Mouse (Mus musculus) liver, embryonic 13.5 days (tissue): ENCODE results near the gene Thap11. TPM values are rescaled to one million over a fixed set of nuclear protein-coding genes. Genes with fewer than 3 reads are reported as not detected.

Experiments used
- ATAC-seq: fragments of 200-750 bp; cut with Nextera tagmentation; 2 replicates; pipeline ENCODE4 v1.8.0; 2017; ENCODE audit warnings: low read depth, mild to moderate bottlenecking, moderate number of reproducible peaks, moderate library complexity
- DNase-seq: peaks from one replicate; pipeline ENCODE4 v3.0.0; 2022
- H3K27ac ChIP-seq: fragments of 300-500 bp; sonication (generic); 2 replicates; pipeline ENCODE4 v1.5.1; 2015; ENCODE audit warnings: moderate library complexity, mild to moderate bottlenecking, inconsistent platforms
- H3K27me3 ChIP-seq: fragments of 300-500 bp; sonication (generic); 2 replicates; pipeline ENCODE4 v1.6.1; 2015; ENCODE audit warnings: mild to moderate bottlenecking, inconsistent platforms
- H3K36me3 ChIP-seq: fragments of 300-500 bp; sonication (generic); 2 replicates; pipeline ENCODE4 v1.6.1; 2015; ENCODE audit warnings: mild to moderate bottlenecking, inconsistent platforms
- H3K4me1 ChIP-seq: fragments of 300-500 bp; sonication (generic); replicated peaks from 2 replicates; pipeline ENCODE4 v1.6.1; 2015; ENCODE audit warnings: inconsistent platforms
- H3K4me2 ChIP-seq: fragments of 300-500 bp; sonication (generic); 2 replicates; pipeline ENCODE4 v1.6.1; 2015; ENCODE audit warnings: inconsistent platforms, mild to moderate bottlenecking, moderate library complexity
- H3K4me3 ChIP-seq: fragments of 300-500 bp; sonication (generic); replicated peaks from 2 replicates; pipeline ENCODE4 v1.5.1; 2015; ENCODE audit warnings: mild to moderate bottlenecking, inconsistent platforms
- H3K9ac ChIP-seq: fragments of 300-500 bp; sonication (generic); 2 replicates; pipeline ENCODE4 v1.6.1; 2015; ENCODE audit warnings: mild to moderate bottlenecking, inconsistent platforms
- H3K9me3 ChIP-seq: fragments of 300-500 bp; sonication (generic); replicated peaks from 2 replicates; pipeline ENCODE4 v1.6.1; 2016; ENCODE audit warnings: inconsistent platforms
- WGBS: fragments of 180-500 bp; shearing (Covaris S2); methylation state at CpG from one replicate; pipeline ENCODE4 v1.1.7; 2015; ENCODE audit not compliant: insufficient replicate concordance; 5-methylcytosine and 5-hydroxymethylcytosine counted together
- polyA plus RNA-seq: library from polyadenylated mRNA; unstranded; fragments of >200 nt; fragmentation: Nextera tagmentation; extraction: Ambion mirVana; gene quantifications from 2 replicates; pipeline ENCODE4 v1.2.1, GENCODE M21; 2015

Thap11 gene
- polyA plus RNA-seq = 38.2 and 40.7 TPM in 2 replicates

- DNase-seq (peak; percentile 91), ATAC-seq (peak; percentile 82)
- WGBS = under 1% methylated on average over 43 of the region's 43 CpGs
- Histone ChIP-seq H3K4me2 (peak within 1 kb of the TSS; percentile 99), H3K27me3 (no peaks in the 10 kb centered on the region), H3K9ac (peak within 1 kb of the TSS; percentile 92), H3K9me3 (no peaks in the 10 kb centered on the region), H3K27ac (peak within 1 kb of the TSS; percentile 89), H3K4me3 (peak within 1 kb of the TSS; percentile 99), H3K4me1 (peaks cover 69% of the 10 kb centered on the region), H3K36me3 (peaks cover 11% of the 10 kb centered on the region)
Measured at GRCm38 (mm10) chr8:105854715-105855216, at the start of gene Thap11. Thap11 (plus strand) TSS chr8:105855132.

GRCm38 (mm10) chr8:105805346-105805745, 49.6 kb upstream of the Thap11 start:
- Histone ChIP-seq H3K4me2 (no peak overlapping the region), H3K4me1 (peaks cover 92% of the 10 kb centered on the region), H3K9me3 (no peaks in the 10 kb centered on the region), H3K4me3 (no peak overlapping the region), H3K36me3 (peaks cover 72% of the 10 kb centered on the region), H3K9ac (peak overlapping the region; percentile 31; the same call in 1 of the 2 replicates), H3K27me3 (no peaks in the 10 kb centered on the region), H3K27ac (peak overlapping the region; percentile 74)
- WGBS = 82% methylated on average over 3 of the region's 3 CpGs
- DNase-seq = no peak
- ATAC-seq = no peak

- H3K27ac ChIP-seq = peak overlapping the region; percentile 83
- ATAC-seq (no peak), DNase-seq (no peak)
- H3K36me3 ChIP-seq = peaks cover 74% of the 10 kb centered on the region
- H3K4me1 ChIP-seq = peaks cover 92% of the 10 kb centered on the region
- no peak overlapping the region for H3K4me2 ChIP-seq
- no peaks in the 10 kb centered on the region for H3K27me3 ChIP-seq
- WGBS = 64% methylated on average over 1 of the region's 1 CpGs
- no peak overlapping the region for H3K4me3 ChIP-seq
- no peaks in the 10 kb centered on the region for H3K9me3 ChIP-seq
- peak overlapping the region; percentile 31; the same call in 1 of the 2 replicates for H3K9ac ChIP-seq
Measured at GRCm38 (mm10) chr8:105805964-105806363, 49.0 kb upstream of the Thap11 start.

- Histone ChIP-seq H3K9me3 (no peaks in the 10 kb centered on the region), H3K4me2 (0 out of 2 replicates have a peak overlapping the region, but pooled peaks have one; percentile 0), H3K36me3 (peaks cover 87% of the 10 kb centered on the region), H3K4me1 (peaks cover 95% of the 10 kb centered on the region), H3K4me3 (no peak overlapping the region), H3K27me3 (no peaks in the 10 kb centered on the region), H3K27ac (peak overlapping the region; percentile 71), H3K9ac (peak overlapping the region; percentile 22; the same call in 1 of the 2 replicates)
- no peak for DNase-seq
- 80% methylated on average over 5 of the region's 5 CpGs for WGBS
- no peak for ATAC-seq
Measured at GRCm38 (mm10) chr8:105807766-105808165, 47.2 kb upstream of the Thap11 start.

- 0 out of 2 replicates have a peak overlapping the region, but pooled peaks have one; percentile 27 for H3K9ac ChIP-seq
- no peaks in the 10 kb centered on the region for H3K9me3 ChIP-seq
- DNase-seq (no peak), ATAC-seq (no peak)
- peak overlapping the region; percentile 13; the same call in 1 of the 2 replicates for H3K4me2 ChIP-seq
- peaks cover 89% of the 10 kb centered on the region for H3K36me3 ChIP-seq
- H3K27me3 ChIP-seq = no peaks in the 10 kb centered on the region
- no peak overlapping the region for H3K4me3 ChIP-seq
- WGBS = 78% methylated on average over 2 of the region's 2 CpGs
- peaks cover 95% of the 10 kb centered on the region for H3K4me1 ChIP-seq
- peak overlapping the region; percentile 71 for H3K27ac ChIP-seq
Measured at GRCm38 (mm10) chr8:105808480-105808879, 46.5 kb upstream of the Thap11 start.

- H3K36me3 ChIP-seq = peaks cover 89% of the 10 kb centered on the region
- ATAC-seq = peak; percentile 17; the same call in 1 of the 2 replicates
- H3K27ac ChIP-seq = peak overlapping the region; percentile 84
- WGBS = 40% methylated on average over 6 of the region's 6 CpGs
- no peaks in the 10 kb centered on the region for H3K9me3 ChIP-seq
- peak overlapping the region; percentile 56 for H3K4me2 ChIP-seq
- no peak for DNase-seq
- peak overlapping the region; percentile 63 for H3K9ac ChIP-seq
- H3K4me1 ChIP-seq = peaks cover 97% of the 10 kb centered on the region
- H3K27me3 ChIP-seq = no peaks in the 10 kb centered on the region
- H3K4me3 ChIP-seq = peak overlapping the region; percentile 31; the same call in 1 of the 2 replicates
Measured at GRCm38 (mm10) chr8:105810245-105810786, 44.6 kb upstream of the Thap11 start.

GRCm38 (mm10) chr8:105811061-105811460, 43.9 kb upstream of the Thap11 start:
- H3K4me1 ChIP-seq = peaks cover 97% of the 10 kb centered on the region
- H3K36me3 ChIP-seq = peaks cover 89% of the 10 kb centered on the region
- H3K27ac ChIP-seq = peak overlapping the region; percentile 84
- no peak for DNase-seq
- WGBS = 48% methylated on average over 10 of the region's 10 CpGs
- no peaks in the 10 kb centered on the region for H3K27me3 ChIP-seq
- ATAC-seq = peak; percentile 72
- peak overlapping the region; percentile 31 for H3K4me3 ChIP-seq
- peak overlapping the region; percentile 56 for H3K4me2 ChIP-seq
- no peaks in the 10 kb centered on the region for H3K9me3 ChIP-seq
- peak overlapping the region; percentile 63 for H3K9ac ChIP-seq

- Histone ChIP-seq H3K36me3 (peaks cover 87% of the 10 kb centered on the region), H3K4me3 (peak overlapping the region; percentile 31), H3K9ac (peak overlapping the region; percentile 63), H3K27me3 (no peaks in the 10 kb centered on the region), H3K9me3 (no peaks in the 10 kb centered on the region), H3K27ac (peak overlapping the region; percentile 84), H3K4me1 (peaks cover 94% of the 10 kb centered on the region), H3K4me2 (peak overlapping the region; percentile 56)
- 37% methylated on average over 3 of the region's 3 CpGs for WGBS
- ATAC-seq (peak; percentile 11), DNase-seq (no peak)
Measured at GRCm38 (mm10) chr8:105811543-105811942, 43.4 kb upstream of the Thap11 start.

- DNase-seq (no peak), ATAC-seq (no peak)
- Histone ChIP-seq H3K4me3 (peak overlapping the region; percentile 31), H3K36me3 (peaks cover 86% of the 10 kb centered on the region), H3K9ac (peak overlapping the region; percentile 63), H3K4me1 (peaks cover 92% of the 10 kb centered on the region), H3K27me3 (no peaks in the 10 kb centered on the region), H3K9me3 (no peaks in the 10 kb centered on the region), H3K4me2 (peak overlapping the region; percentile 56), H3K27ac (peak overlapping the region; percentile 84)
- 80% methylated on average over 5 of the region's 5 CpGs for whole genome bisulfite sequencing
Measured at GRCm38 (mm10) chr8:105812511-105812910, 42.4 kb upstream of the Thap11 start.

- peak overlapping the region; percentile 84 for H3K27ac ChIP-seq
- H3K27me3 ChIP-seq = no peaks in the 10 kb centered on the region
- peaks cover 86% of the 10 kb centered on the region for H3K36me3 ChIP-seq
- peak overlapping the region; percentile 31 for H3K4me3 ChIP-seq
- peak overlapping the region; percentile 63 for H3K9ac ChIP-seq
- ATAC-seq = no peak
- H3K4me2 ChIP-seq = peak overlapping the region; percentile 56
- peaks cover 92% of the 10 kb centered on the region for H3K4me1 ChIP-seq
- no peaks in the 10 kb centered on the region for H3K9me3 ChIP-seq
- WGBS = 91% methylated on average over 6 of the region's 6 CpGs
- DNase-seq = no peak
Measured at GRCm38 (mm10) chr8:105813241-105813640, 41.7 kb upstream of the Thap11 start.

- 50% methylated on average over 3 of the region's 3 CpGs for WGBS
- 0 out of 2 replicates have a peak, but pooled peaks cover 4% of the 10 kb centered on the region for H3K9me3 ChIP-seq
- ATAC-seq (peak; percentile 44), DNase-seq (peak; percentile 59)
- H3K4me2 ChIP-seq = peak overlapping the region; percentile 78
- H3K36me3 ChIP-seq = peaks cover 90% of the 10 kb centered on the region
- H3K27me3 ChIP-seq = no peaks in the 10 kb centered on the region
- H3K4me3 ChIP-seq = peak overlapping the region; percentile 50
- H3K4me1 ChIP-seq = peaks cover 92% of the 10 kb centered on the region
- peak overlapping the region; percentile 99 for H3K27ac ChIP-seq
- peak overlapping the region; percentile 78 for H3K9ac ChIP-seq
Measured at GRCm38 (mm10) chr8:105819659-105820058, 35.3 kb upstream of the Thap11 start.
